Mouse (Mus musculus) CH12.LX (cell line): ENCODE results near the gene Stk19. TPM values are rescaled to one million over a fixed set of nuclear protein-coding genes. Genes with fewer than 3 reads are reported as not detected.
A peak's percentile ranks its signal among the peaks of the same experiment; 100 is the strongest.

ENCODE experiments used
- DNase-seq: peaks from one replicate; pipeline ENCODE4 v3.0.0-alpha.2; 2013; ENCODE audit errors: extremely low read depth
- H3K27ac ChIP-seq: 2 replicates; pipeline ENCODE4 v1.5.1; 2012; ENCODE audit warnings: low read depth, mild to moderate bottlenecking, control low read depth, moderate library complexity; ENCODE audit not compliant: insufficient read depth
- H3K27me3 ChIP-seq: replicated peaks from 2 replicates; pipeline ENCODE3; 2012; ENCODE audit warnings: inconsistent platforms
- H3K36me3 ChIP-seq, 2 experiments: replicated peaks in 1 of 2; 2 replicates each; pipeline versions ENCODE3 to v1.6.1; 2012; ENCODE audit warnings: inconsistent platforms in 1 of 2, low read length in 1 of 2, mild to moderate bottlenecking in 1 of 2, mixed read lengths in 1 of 2, moderate library complexity in 1 of 2; ENCODE audit not compliant: control insufficient read depth in 1 of 2, insufficient read depth in 1 of 2
- H3K4me1 ChIP-seq, 2 experiments: 2 replicates each; pipeline ENCODE4 v1.6.1; 2012; ENCODE audit warnings: inconsistent platforms in 1 of 2, moderate library complexity in 1 of 2; ENCODE audit not compliant: insufficient read depth in 2 of 2, control insufficient read depth in 1 of 2
- H3K4me2 ChIP-seq: 2 replicates; pipeline ENCODE4 v1.6.1; 2012; ENCODE audit warnings: low read depth, mild to moderate bottlenecking, control low read depth; ENCODE audit not compliant: poor library complexity, insufficient read depth, severe bottlenecking
- H3K4me3 ChIP-seq, 3 experiments: fragments of 150-350 bp in 1 of 3; sonication (generic) in 1 of 3; replicated peaks in 1 of 3; 2 replicates each; pipeline versions ENCODE3 to v1.5.1; 2011 to 2012; ENCODE audit warnings: low read depth in 2 of 3, low read length in 2 of 3, mild to moderate bottlenecking in 2 of 3, moderate library complexity in 2 of 3, control low read depth in 1 of 3, improper control_type of control experiment in 1 of 3, inconsistent platforms in 1 of 3, mixed read lengths in 1 of 3; ENCODE audit not compliant: poor library complexity in 1 of 3
- H3K79me2 ChIP-seq: replicated peaks from 2 replicates; pipeline ENCODE4 v1.6.1; 2012; ENCODE audit warnings: mild to moderate bottlenecking, moderate library complexity; ENCODE audit not compliant: control insufficient read depth, poor library complexity, insufficient read depth, severe bottlenecking; ENCODE audit errors: extremely low read depth
- H3K9ac ChIP-seq: 2 replicates; pipeline ENCODE4 v1.6.1; 2012; ENCODE audit warnings: low read depth, mild to moderate bottlenecking, control low read depth, moderate library complexity; ENCODE audit not compliant: insufficient read depth
- H3K9me3 ChIP-seq: replicated peaks from 2 replicates; pipeline ENCODE3; 2012; ENCODE audit warnings: low read length, inconsistent platforms, mixed read lengths
- BHLHE40 ChIP-seq: IDR thresholded peaks from 2 replicates; pipeline ENCODE4 v1.6.1; 2011; ENCODE audit warnings: mild to moderate bottlenecking, low read depth, low read length, improper control_type of control experiment
- CHD1 ChIP-seq: IDR thresholded peaks from 2 replicates; pipeline ENCODE4 v1.6.1; 2012; ENCODE audit warnings: low read depth, low read length, improper control_type of control experiment, inconsistent platforms
- CHD2 ChIP-seq: IDR thresholded peaks from 2 replicates; pipeline ENCODE4 v1.6.1; 2011; ENCODE audit warnings: low read length, improper control_type of control experiment
- CTCF ChIP-seq, 2 experiments: IDR thresholded peaks in 1 of 2; conservative IDR thresholded peaks in 1 of 2; 2 replicates each; pipeline ENCODE4 v1.5.1; 2011 to 2012; ENCODE audit warnings: low read depth in 2 of 2, low read length in 2 of 2, improper control_type of control experiment in 1 of 2, inconsistent platforms in 1 of 2, mild to moderate bottlenecking in 1 of 2, moderate library complexity in 1 of 2
- IRF4 ChIP-seq: IDR thresholded peaks from 2 replicates; pipeline ENCODE4 v1.6.1; 2014; ENCODE audit warnings: low read depth, mild to moderate bottlenecking, inconsistent platforms, low read length, improper control_type of control experiment
- JUND ChIP-seq: conservative IDR thresholded peaks from 2 replicates; pipeline ENCODE4 v1.6.1; 2011; ENCODE audit warnings: low read depth, low read length, improper control_type of control experiment
- MAX ChIP-seq: IDR thresholded peaks from 2 replicates; pipeline ENCODE4 v1.6.1; 2011; ENCODE audit warnings: low read length, improper control_type of control experiment
- MAZ ChIP-seq: IDR thresholded peaks from 2 replicates; pipeline ENCODE4 v1.6.1; 2012; ENCODE audit warnings: low read depth, mild to moderate bottlenecking, inconsistent platforms, low read length, improper control_type of control experiment, moderate library complexity
- NELFE ChIP-seq: IDR thresholded peaks from 2 replicates; pipeline ENCODE4 v1.6.1; 2011; ENCODE audit warnings: low read depth, low read length, improper control_type of control experiment
- PAX5 ChIP-seq: IDR thresholded peaks from 2 replicates; pipeline ENCODE4 v1.6.1; 2012; ENCODE audit warnings: low read length, inconsistent platforms, mixed read lengths
- POLR2A ChIP-seq: IDR thresholded peaks from 2 replicates; pipeline ENCODE4 v1.6.1; 2011; ENCODE audit warnings: low read depth, mild to moderate bottlenecking, improper control_type of control experiment, low read length
- RAD21 ChIP-seq: IDR thresholded peaks from 2 replicates; pipeline ENCODE4 v1.6.1; 2011; ENCODE audit warnings: low read depth, mild to moderate bottlenecking, low read length, improper control_type of control experiment, moderate library complexity
- SMC3 ChIP-seq: IDR thresholded peaks from 2 replicates; pipeline ENCODE4 v1.6.1; 2011; ENCODE audit warnings: low read depth, low read length, improper control_type of control experiment
- TBP ChIP-seq: conservative IDR thresholded peaks from 2 replicates; pipeline ENCODE4 v1.6.1; 2011; ENCODE audit warnings: low read depth, low read length, improper control_type of control experiment
- TCF12 ChIP-seq: IDR thresholded peaks from 2 replicates; pipeline ENCODE4 v1.6.1; 2014; ENCODE audit warnings: low read depth, mild to moderate bottlenecking, inconsistent platforms, low read length, improper control_type of control experiment
- UBTF ChIP-seq: IDR thresholded peaks from 2 replicates; pipeline ENCODE4 v1.6.1; 2012; ENCODE audit warnings: low read depth, mild to moderate bottlenecking, inconsistent platforms, low read length, improper control_type of control experiment, moderate library complexity
- ZC3H11A ChIP-seq: IDR thresholded peaks from 2 replicates; pipeline ENCODE4 v1.6.1; 2012; ENCODE audit warnings: low read depth, mild to moderate bottlenecking, inconsistent platforms, low read length, improper control_type of control experiment
- ZKSCAN1 ChIP-seq: IDR thresholded peaks from 2 replicates; pipeline ENCODE4 v1.6.1; 2012; ENCODE audit warnings: low read depth, inconsistent platforms, low read length, improper control_type of control experiment, borderline replicate concordance
- ZMIZ1 ChIP-seq: IDR thresholded peaks from 2 replicates; pipeline ENCODE4 v1.6.1; 2012; ENCODE audit warnings: low read depth, mild to moderate bottlenecking, inconsistent platforms, low read length, improper control_type of control experiment
- dilution Hi-C: fragments of 300-500 bp; cut with MboI; formaldehyde crosslinking; loops from 2 replicates; pipeline ENCODE4 v1.14.3; 2020; ENCODE audit warnings: low sequenced_read_pairs; ENCODE audit not compliant: extremely low pct_unique_long_range_greater_than_20kb, extremely low pct_ligation_motif_present
- in situ Hi-C: fragments of 300-500 bp; cut with MboI; formaldehyde crosslinking; loops from 3 replicates; pipeline ENCODE4 v1.14.3; 2019; ENCODE audit warnings: low sequenced_read_pairs, low pct_ligation_motif_present, low pct_unique_long_range_greater_than_20kb, mixed read lengths
- polyA plus RNA-seq: library from polyadenylated mRNA; unstranded; fragments of >175 nt; gene quantifications from 2 replicates; pipeline ENCODE4 v1.2.1, GENCODE M21; 2012; ENCODE audit warnings: low read depth; ENCODE audit not compliant: insufficient read length
- total RNA-seq, 2 experiments: library from RNA; depleted of rRNA; stranded (reverse); fragments of 300-350 nt in 1 of 2; fragments of >200 nt in 1 of 2; gene quantifications; 2 replicates each; pipeline ENCODE4 v1.2.3; 2012 to 2014

The Stk19 gene
- total and polyA plus RNA-seq, 3 experiments = 22.6 to 37.1 (median 27.7) TPM

DNA sequence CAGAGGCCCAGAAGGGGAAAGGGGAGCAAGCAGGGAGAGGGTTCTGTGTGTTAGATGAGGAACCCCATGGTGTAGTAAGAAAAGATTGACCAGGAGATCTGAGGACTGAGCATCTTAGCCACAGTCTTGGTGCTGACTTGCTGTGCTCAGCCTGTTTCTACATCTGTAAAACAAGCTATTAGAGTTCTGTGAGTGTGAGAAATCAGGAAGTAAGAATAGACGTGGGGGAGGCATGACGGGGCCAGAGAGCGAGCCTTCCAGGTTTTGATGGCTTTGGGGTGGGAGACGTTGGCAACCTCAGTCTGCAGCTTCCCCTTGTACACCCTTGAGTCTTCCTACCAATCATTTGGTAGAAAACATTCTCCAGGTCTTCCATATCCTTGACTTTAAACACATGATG lies 21.9 kb upstream of the Stk19 start:
- Histone ChIP-seq H3K9ac (no peak overlapping the region), H3K27ac (no peak overlapping the region), H3K9me3 (no peaks in the 10 kb centered on the region), H3K4me2 (no peak overlapping the region), H3K4me1 (peaks cover 0 to 20% of the 10 kb centered on the region in 2 experiments; a peak in 2 of 4 replicates), H3K4me3 (no peak overlapping the region), H3K27me3 (no peaks in the 10 kb centered on the region), H3K36me3 (peaks cover 34 to 63% of the 10 kb centered on the region in 2 experiments), H3K79me2 (no peaks in the 10 kb centered on the region)
- dilution Hi-C loops = no loop called here
- DNase-seq = no peak
- in situ Hi-C loops = loop anchor here (5.0 kb wide), 1 partner anchor 54 kb away; the partner anchor contains the start of gene Slc44a4
- TF ChIP-seq CTCF (conservative IDR thresholded peaks at IDR 0.05 in 1 of 2, IDR thresholded peaks at IDR 0.05 in 1 of 2; ENCODE audit: low read depth in 2 of 2, low read length in 2 of 2) (no peak), NELFE (no peak), ZKSCAN1 (no peak), BHLHE40 (no peak), IRF4 (no peak), TCF12 (no peak), JUND (no peak), SMC3 (no peak), CHD2 (no peak), MAZ (no peak), PAX5 (no peak), TBP (no peak), MAX (no peak), ZMIZ1 (no peak), POLR2A (no peak), CHD1 (no peak)

DNA sequence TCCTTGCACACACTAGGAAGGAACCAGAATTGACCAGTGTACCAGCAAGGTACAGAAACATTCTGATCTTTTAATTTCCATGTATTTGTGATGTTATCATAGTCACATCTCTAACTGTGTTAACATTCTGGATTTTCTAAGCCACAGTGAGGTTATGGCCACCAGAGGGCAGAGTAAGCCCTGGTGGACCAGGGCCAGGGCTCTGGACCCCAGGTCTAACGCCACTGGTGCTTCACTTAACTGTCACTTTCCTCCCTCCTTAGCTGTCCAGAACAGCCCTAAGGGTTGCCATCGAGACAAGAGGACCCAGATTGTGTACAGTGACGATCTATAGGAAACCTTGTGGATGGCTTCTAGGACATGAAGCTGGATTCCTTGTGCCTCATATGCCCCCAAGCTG lies 19.1 kb upstream of the Stk19 start:
- in situ Hi-C loops (loop anchor here (5.0 kb wide), 1 partner anchor 56 kb away; the partner anchor contains the start of gene Slc44a4), dilution Hi-C loops (no loop called here)
- Histone ChIP-seq H3K4me2 (no peak overlapping the region), H3K27ac (no peak overlapping the region), H3K4me1 (peaks cover 0 to 35% of the 10 kb centered on the region in 2 experiments), H3K4me3 (no peak overlapping the region), H3K9ac (no peak overlapping the region), H3K79me2 (peaks cover 11% of the 10 kb centered on the region), H3K9me3 (no peaks in the 10 kb centered on the region), H3K27me3 (no peaks in the 10 kb centered on the region), H3K36me3 (peaks cover 48 to 81% of the 10 kb centered on the region in 2 experiments)
- DNase-seq = peak; percentile 45
- TF ChIP-seq CTCF (conservative IDR thresholded peaks at IDR 0.05 in 1 of 2, IDR thresholded peaks at IDR 0.05 in 1 of 2; ENCODE audit: low read depth in 2 of 2, low read length in 2 of 2) = peak; percentile 70 to 90
- no peak for TF ChIP-seq UBTF
- TF ChIP-seq ZC3H11A = peak; percentile 67
- TF ChIP-seq SMC3 = peak; percentile 93
- TF ChIP-seq RAD21 = peak; percentile 82
